Mouse (Mus musculus): Measurements from ENCODE around the gene Zcchc7.

The Zcchc7 gene

DNA sequence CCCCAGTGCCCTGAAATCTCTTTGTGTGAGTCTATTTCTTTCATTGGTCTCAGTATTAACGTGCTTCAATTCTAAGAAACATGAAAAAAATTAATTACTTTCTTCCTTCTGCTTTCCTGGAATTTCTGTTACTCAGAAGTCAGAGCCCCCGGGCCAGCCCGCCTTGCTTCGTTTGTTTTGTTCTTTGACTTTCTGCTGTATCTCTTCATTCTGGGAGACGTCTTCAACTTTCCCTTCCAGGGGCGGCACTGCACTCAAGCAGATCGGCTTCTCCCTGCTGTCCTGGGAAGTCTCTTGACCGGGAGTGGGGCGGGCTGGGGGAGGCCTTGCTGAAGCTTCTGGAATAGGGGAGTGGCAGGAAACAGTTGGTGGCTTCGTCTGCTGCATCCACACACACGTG is 207.5 kb downstream of the Zcchc7 start:
- DNase-seq (ENCODE audit: low spot score in 2 of 2): no peak

DNA sequence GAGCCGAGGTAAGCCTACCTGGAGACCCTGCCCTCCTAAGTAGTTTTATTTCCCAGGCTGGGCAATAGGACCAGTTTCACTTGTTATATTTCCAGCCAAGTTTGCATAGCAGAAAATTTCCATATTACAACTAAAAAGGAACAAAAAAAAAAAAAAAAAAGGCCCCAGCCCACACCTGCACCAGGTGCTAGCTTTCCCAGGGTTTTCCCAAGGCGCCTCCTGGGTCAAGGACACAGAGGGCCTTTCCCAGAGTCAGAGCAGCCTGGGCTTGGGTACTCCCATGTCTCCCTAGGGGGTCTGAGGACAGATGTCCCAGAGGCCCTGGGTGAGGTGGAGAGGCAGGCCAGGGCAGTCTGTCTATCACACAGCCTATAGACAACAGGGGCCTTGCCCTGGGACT is 209.5 kb downstream of the Zcchc7 start:
- no peak for DNase-seq (ENCODE audit: low spot score in 2 of 2)

DNA sequence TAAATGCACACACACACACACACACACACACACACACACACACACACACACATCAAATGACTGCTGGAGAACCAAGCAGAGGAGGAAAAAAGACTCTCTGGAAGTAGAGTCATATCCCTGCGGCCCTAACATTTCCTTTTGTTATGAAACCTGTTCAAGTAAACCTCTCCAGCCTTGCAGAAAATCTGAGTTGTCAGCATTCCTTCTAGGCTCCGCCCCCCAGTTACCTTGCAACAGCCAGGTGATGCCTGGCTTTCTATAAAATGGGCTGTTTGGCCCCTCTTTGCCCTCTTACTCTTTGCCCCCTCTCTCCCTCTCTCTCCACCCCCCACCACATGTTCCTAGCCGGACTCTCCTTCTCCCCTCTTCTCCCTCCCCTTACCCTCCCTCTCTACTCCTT is 210.1 kb downstream of the Zcchc7 start:
- DNase-seq (ENCODE audit: low spot score in 2 of 2): no peak

DNA sequence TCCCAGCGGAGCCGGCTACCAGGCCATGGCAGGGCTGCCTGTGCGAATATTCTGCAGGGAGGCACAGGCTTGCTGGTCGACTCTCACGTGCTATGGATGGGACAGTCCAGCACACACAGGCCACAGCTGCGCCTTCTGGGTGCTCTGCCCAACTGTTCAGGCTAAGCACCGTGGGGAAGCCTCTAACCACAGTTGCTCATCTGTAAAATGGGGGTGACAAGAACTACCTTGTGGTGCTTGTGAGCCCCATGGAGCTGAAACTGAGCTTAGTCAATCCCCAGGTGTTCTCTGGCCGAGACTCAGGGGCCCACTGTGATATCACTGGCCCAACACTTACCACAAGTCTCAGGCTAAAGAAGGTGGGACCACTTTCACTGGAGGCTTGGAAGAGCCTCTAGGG is 211.7 kb downstream of the Zcchc7 start:
- DNase-seq (ENCODE audit: low spot score in 2 of 2): no peak

DNA sequence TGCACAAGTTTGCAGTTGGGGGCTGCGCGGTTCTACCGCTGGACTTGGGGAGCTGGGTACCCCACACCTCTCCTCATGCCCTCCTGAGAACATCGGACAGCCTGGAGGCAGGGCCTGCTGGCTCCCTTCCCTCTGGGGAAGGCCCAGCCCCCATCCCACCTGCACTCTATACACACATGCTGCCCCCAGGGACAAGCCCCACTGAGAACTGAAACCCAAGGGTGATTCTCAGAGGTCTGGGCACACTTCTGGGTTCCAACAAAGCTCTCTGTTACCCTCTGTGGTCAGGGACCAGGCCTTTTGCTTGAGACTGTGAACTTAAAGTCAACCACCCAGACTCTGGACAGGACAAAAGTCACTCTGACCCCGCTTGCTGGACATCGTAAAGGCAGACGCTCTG is 214.4 kb downstream of the Zcchc7 start:
- DNase-seq (ENCODE audit: low spot score in 2 of 2): no peak

DNA sequence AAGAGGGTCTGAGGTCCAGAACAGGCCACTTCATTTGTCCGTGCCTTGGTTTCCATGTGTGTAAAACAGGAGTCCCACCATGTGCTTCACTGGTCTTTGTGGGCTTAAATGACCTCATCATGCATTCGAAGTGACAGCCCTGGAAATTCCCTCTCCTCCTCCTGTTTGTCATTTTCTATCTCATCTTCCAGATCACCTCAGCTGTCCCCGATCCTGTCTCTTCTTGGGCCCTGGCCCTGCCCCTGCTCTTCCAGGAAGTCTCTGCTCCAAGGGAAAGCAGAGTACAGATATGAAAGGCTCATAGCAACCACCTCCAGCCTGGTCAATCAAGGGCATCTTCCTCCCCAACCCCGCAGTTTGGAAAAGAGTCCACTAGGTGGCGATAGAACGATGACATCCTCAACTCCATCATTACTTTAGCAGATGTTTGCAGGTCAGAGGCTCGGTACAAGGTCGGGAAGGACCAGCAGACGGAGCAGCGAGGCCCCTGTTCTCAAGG is 215.0 kb downstream of the Zcchc7 start:
- no peak for DNase-seq (ENCODE audit: low spot score in 2 of 2)

DNA sequence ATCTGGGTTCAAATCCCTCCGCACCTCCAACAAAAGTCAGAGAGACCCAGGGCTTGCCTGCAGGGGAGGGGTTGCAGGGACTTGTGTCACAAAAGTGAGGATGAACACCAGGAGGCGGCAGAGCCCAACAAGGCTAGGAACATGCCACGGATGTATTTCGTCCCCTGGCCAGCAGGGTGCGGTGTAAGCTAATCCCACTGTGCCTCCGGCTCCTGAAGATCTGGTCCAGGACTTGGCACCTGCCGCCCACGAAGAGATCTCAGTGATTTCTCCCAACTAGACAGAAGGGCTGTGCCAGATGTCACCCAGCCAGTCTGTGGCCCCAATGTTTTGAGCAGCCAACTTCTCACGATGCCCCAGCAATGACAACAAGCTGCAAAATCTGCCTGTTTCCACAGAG is 217.8 kb downstream of the Zcchc7 start:
- DNase-seq (ENCODE audit: low spot score in 2 of 2): peak; percentile 76 to 94

DNA sequence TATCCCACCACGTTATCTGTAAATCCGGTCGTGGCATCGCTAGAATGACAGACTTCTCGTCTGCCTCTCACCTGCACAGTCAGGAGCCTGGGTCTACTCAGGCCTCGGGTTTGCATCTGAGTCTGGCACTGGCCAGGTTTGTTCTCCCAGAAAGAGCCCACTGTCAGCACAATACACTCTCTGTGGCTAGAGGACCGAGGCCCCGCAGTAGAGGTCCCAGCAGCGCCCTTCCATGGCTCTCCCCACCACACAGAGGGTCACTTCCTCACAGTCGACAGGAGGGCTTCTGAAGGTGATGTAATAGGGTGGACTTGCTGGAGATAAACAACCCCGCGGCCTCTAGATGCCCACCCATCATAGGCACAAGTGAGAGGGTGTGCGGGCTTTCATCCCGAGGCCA is 218.2 kb downstream of the Zcchc7 start:
- no peak for DNase-seq (ENCODE audit: low spot score in 2 of 2)

DNA sequence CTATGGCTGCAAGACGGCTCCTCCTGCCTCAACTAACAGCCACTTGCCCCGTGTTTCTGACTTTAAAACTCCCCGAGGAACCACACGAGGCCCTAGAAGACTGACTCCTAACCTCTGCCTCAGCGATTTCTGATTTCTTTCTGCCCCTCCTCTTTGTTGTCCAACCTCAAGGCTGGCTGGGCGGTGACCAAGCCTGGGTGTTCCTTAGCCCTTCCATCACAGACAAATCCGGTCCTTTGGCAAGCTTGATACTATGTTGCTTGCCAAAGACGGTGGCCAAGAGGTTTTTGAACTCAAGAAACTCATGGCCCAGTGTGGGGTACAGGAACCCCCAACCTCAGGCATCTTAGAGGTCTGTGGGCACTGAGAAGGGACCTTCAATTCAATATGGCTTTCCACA is 218.7 kb downstream of the Zcchc7 start:
- DNase-seq (ENCODE audit: low spot score in 2 of 2): no peak

DNA sequence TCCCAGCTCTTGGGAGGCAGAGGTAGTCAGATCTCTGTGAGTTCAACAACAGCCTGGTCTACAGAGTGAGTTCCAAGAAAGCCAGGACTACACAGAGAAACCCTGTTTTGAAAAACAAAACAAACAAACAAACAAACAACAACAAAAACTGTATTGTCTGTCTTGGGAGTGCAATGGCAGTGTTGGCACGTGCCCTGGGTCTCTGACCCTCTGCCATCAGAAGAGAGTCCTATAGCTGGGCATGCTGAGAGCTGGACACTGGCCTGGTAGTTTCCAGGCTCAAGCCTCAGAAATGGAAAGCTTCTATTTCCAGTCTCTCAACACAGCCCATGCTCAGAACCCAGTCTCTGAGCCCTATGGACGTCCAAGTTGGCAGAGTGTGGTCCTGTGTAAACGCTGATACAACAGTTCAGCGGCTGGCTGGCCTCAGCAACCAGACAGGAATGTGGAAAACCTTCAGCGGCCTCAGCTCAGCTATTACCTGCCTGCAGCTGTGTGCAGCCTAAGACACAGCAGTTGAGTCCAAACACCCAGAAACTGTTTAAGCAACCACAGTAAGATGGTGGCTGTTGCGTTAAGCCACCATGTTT is 220.4 kb downstream of the Zcchc7 start:
- DNase-seq (ENCODE audit: low spot score in 2 of 2): no peak

DNA sequence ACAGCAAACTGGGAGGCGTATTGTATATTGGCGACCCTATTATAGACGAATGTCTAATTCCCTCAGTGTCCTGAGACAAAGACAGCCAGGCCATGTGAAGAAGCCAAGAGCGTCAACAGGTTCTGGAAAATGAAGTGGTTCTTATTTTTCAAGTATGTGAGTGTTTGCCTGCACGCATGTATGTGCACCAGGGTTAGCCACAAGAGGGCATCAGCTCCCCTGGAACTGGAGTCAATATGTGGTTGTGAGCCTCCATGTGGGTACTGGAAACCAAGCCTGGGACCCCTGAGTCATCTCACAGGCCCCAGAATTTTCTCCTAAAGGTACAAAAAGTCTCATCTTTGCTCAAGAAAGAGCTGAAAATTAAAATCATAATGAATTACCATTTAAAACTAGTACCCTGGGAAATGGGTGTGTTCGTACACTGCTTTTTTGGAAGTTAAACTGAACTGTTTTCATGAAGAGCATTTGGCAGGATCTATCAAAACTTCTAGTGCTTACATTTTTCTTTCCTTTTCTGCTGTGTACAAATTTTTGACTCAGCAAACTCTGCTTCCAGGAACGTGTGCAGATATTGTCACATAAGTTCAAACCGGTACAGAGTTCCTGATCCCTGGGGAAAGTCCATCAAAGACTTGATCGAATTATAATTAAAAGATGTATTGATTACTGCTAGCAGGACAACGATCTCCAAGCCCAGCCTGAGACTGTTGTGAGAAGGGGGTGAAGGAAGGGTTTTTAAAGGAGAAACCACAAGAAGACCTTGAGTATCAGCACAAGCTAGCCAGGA is 221.4 kb downstream of the Zcchc7 start:
- DNase-seq (ENCODE audit: low spot score in 2 of 2): no peak

DNA sequence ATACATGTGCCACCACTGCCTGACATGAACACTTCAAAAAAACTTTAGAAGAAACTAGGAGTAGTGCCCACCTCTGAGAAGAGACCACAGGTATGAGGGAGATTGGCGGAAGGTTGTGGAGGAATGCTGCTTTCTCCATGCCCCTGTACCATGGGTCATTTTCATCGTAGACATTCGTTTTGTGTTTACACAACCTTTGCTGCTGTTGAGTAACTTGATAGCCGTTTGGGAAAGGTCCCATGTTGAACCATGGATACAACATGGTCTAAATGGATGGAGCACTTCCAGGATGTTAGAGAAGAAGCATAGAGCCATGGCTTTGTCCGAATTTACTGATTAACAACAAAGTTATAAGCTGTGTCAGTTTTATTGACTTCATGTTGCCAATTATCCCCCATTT is 222.5 kb downstream of the Zcchc7 start:
- DNase-seq (ENCODE audit: low spot score in 2 of 2): no peak

DNA sequence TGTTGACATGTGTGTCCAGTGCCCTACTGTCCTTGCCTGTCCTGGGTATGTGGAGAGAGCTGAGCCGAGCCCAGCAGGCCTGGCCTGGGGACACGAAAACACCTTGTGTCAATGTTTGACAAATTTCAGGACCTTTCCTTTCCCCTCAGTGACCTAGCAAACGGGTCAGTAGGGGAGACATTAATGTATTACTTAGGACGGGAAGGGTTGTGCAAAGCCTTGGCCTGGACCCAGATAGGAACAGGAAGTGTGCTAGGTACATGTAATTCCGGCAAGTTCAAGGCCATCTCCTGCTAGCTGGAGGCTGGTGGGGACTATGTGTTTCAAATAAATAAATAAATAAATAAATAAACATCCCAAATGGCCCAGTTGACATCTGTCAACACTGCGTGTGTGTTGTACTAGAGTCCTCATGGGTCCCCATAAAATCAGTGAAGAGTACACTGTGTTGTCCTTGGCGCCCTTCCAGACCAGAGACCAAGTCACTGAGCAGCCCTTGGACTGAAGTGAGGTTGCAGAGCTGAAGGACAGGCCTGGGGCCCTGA is 224.2 kb downstream of the Zcchc7 start:
- no peak for DNase-seq (ENCODE audit: low spot score in 2 of 2)

DNA sequence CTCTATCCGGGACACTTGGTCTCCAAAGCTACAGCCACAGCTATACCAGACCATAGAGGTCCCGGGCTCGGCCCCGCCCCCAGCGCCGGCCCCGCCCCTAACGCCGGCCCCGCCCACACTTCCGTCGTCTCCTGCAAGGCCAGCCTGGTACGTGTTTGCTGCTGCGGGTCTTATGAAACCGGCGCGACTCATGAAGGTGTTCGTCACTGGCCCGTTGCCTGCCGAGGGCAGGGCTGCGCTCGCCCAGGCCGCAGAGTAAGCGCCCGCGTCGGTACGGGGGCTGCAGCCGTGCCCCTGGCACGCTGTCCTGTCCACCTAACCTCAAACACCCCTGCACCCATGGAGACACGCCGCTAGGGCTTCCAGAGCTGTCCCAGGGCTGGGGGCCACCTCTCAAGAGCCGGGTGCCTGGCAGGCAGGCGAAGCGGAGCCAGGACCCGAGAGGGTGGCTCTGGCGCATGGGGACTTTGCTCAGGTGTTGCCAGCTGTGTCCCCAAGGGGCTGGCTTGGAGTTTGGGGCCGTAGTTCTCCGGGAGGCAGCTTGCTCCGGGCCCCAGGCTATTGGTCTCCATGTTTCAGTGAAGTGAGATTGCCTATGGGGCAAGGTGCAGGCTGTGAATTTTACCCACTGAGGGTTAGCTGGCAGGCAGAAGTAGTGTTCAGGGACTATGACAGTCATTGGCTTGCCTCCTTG is 225.8 kb downstream of the Zcchc7 start, which contains the start of gene Grhpr:
Gene Grhpr, plus strand, starts transcription at position 116 of the 694 bp plus-strand sequence.
- peak; percentile 40 to 75 for DNase-seq (ENCODE audit: low spot score in 2 of 2)
